Mouse (Mus musculus): ENCODE data around the gene Gjb4.

DNA sequence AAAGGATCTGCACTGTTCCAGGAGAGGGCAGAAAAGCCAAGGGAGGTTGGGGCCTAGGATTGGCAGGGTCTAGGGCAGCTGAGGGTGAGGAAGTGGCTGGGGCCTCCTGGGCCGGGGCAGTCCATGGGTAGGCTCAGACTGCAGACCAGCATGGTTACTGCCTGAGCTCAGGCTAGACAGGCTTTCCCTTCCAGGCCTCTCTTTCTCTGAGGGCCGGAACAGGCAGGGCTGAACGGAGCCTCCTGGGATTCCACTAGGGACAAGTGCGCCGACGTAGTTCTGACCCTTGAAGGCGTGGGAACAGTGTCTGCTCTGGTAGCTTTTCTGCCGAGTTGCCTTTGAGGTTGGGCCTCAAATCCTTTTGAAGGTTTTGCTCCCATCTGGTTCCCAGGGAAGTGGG, 38.1 kb downstream of the Gjb4 start:
- no peak for TF ChIP-seq CTCF (IDR thresholded peaks at IDR 0.05; ENCODE audit: control insufficient read depth, insufficient read depth, insufficient read length)
- no peak for TF ChIP-seq MAX (IDR thresholded peaks at IDR 0.05)
- TF ChIP-seq USF1 (IDR thresholded peaks at IDR 0.05; ENCODE audit: low read depth): no peak
